Mouse (Mus musculus) kidney, postnatal 0 days (tissue): ENCODE results near the gene Scamp4. TPM values are rescaled to one million over a fixed set of nuclear protein-coding genes. Genes with fewer than 3 reads are reported as not detected.
A peak's percentile ranks its signal among the peaks of the same experiment; 100 is the strongest.

Experiments used
- ATAC-seq: fragments of 200-750 bp; cut with Nextera tagmentation; replicated peaks from 2 replicates; pipeline ENCODE4 v1.8.0; 2017; ENCODE audit warnings: low read depth, moderate number of reproducible peaks, moderate TSS enrichment, moderate library complexity; ENCODE audit not compliant: low FRiP score
- DNase-seq: peaks from one replicate; pipeline ENCODE4 v3.0.0-alpha.2; 2016; ENCODE audit warnings: low spot score
- H3K27ac ChIP-seq: fragments of 300-500 bp; sonication (generic); 2 replicates; pipeline ENCODE4 v1.5.1; 2014; ENCODE audit warnings: mild to moderate bottlenecking
- H3K27me3 ChIP-seq: fragments of 300-500 bp; sonication (generic); 2 replicates; pipeline ENCODE4 v1.6.1; 2014; ENCODE audit warnings: low read length, mixed read lengths; ENCODE audit not compliant: insufficient read depth
- H3K36me3 ChIP-seq: fragments of 300-500 bp; sonication (generic); 2 replicates; pipeline ENCODE4 v1.6.1; 2014; ENCODE audit warnings: low read length, mixed read lengths; ENCODE audit not compliant: insufficient read depth
- H3K4me1 ChIP-seq: fragments of 300-500 bp; sonication (generic); replicated peaks from 2 replicates; pipeline ENCODE4 v1.6.1; 2014; ENCODE audit warnings: antibody characterized with exemption, low read length, mixed read lengths; ENCODE audit not compliant: insufficient read depth
- H3K4me2 ChIP-seq: fragments of 300-500 bp; sonication (generic); 2 replicates; pipeline ENCODE4 v1.6.1; 2014; ENCODE audit warnings: mild to moderate bottlenecking, low read length, moderate library complexity, mixed read lengths
- H3K4me3 ChIP-seq: fragments of 300-500 bp; sonication (generic); replicated peaks from 2 replicates; pipeline ENCODE4 v1.5.1; 2014; ENCODE audit warnings: low read depth, low read length
- H3K9ac ChIP-seq: fragments of 300-500 bp; sonication (generic); 2 replicates; pipeline ENCODE4 v1.6.1; 2014; ENCODE audit warnings: low read depth, low read length
- H3K9me3 ChIP-seq: fragments of 300-500 bp; sonication (generic); replicated peaks from 2 replicates; pipeline ENCODE4 v1.6.1; 2016; ENCODE audit warnings: low read length, inconsistent platforms, mixed read lengths
- CTCF ChIP-seq: IDR thresholded peaks from 2 replicates; pipeline ENCODE4 v1.5.1; 2016; ENCODE audit warnings: antibody characterized with exemption, low read depth, mild to moderate bottlenecking, moderate library complexity
- WGBS: fragments of 180-500 bp; shearing (Covaris S2); extraction: QIAGEN DNeasy Blood & Tissue Kit; methylation state at CpG from one replicate; pipeline ENCODE4 v1.1.7; 2014; 5-methylcytosine and 5-hydroxymethylcytosine counted together
- microRNA-seq: library from miRNA; unstranded; fragments of <30 nt; microRNA quantifications from one replicate; pipeline ENCODE4, GENCODE M21; 2016
- polyA plus RNA-seq: library from polyadenylated mRNA; unstranded; fragments of >200 nt; fragmentation: Nextera tagmentation; extraction: Ambion mirVana; gene quantifications from 2 replicates; pipeline ENCODE4 v1.2.1, GENCODE M21; 2015

The Scamp4 gene
- polyA plus RNA-seq, 1 experiment from 2014 or later = 80.7 TPM

DNA sequence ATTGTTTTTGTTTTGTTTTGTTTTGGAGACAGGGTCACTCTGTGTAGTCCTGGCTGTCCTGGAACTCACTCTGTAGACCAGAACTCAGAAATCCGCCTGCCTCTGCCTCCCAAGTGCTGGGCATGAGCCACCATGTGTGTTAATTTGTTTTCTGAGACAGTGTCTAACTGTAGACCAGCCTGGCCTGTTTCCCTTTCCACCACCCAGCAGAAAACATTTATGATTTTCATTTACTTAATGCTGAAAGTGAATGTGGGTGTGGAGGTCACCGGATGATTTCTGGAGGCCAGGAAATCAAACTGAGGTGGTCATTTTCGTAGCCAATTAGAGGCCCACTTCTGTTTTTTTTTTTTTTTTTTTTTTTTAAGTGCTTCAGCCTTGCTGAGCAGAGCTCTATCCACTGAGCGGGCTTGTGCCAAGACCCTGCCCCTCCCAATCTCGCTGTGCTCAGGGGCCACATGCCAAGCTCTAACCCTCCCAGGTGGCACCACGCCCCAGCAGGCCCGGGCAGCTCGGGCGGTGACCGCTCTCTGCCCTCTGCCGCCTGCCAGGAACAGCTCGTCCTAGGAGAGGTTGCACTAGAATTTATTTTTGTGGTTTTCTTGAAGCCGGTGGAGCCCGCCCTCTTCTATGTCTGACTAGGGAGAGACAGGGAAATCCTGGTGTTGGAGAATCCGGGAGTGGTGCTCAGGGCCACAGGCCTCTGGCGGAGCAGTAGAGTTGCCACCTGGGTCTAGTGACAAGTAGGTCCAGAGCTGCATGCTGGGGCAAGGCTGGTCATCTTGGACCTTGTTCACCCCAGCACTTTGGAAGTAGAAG, 61.7 kb downstream of the Scamp4 start:
- peak overlapping the region; percentile 44 for H3K4me2 ChIP-seq
- ATAC-seq (peak; percentile 77), DNase-seq (peak; percentile 93)
- H3K27me3 ChIP-seq = no peaks in the 10 kb centered on the region
- H3K4me1 ChIP-seq = peaks cover 39% of the 10 kb centered on the region
- TF ChIP-seq CTCF = peak; percentile 12; the same call in 1 of the 2 replicates
- no peaks in the 10 kb centered on the region for H3K9me3 ChIP-seq
- peak overlapping the region; percentile 24; the same call in 1 of the 2 replicates for H3K9ac ChIP-seq
- peaks cover 29% of the 10 kb centered on the region for H3K36me3 ChIP-seq
- H3K4me3 ChIP-seq = 0 out of 2 replicates have a peak overlapping the region, but pooled peaks have one; percentile 11
- WGBS = 8% methylated on average over 16 of the region's 16 CpGs
- peak overlapping the region; percentile 93 for H3K27ac ChIP-seq

- peak; percentile 52 for ATAC-seq
- Histone ChIP-seq H3K9ac (no peak overlapping the region), H3K4me1 (peaks cover 39% of the 10 kb centered on the region), H3K4me3 (0 out of 2 replicates have a peak overlapping the region, but pooled peaks have one; percentile 11), H3K27me3 (no peaks in the 10 kb centered on the region), H3K36me3 (peaks cover 35% of the 10 kb centered on the region), H3K27ac (peak overlapping the region; percentile 93), H3K4me2 (peak overlapping the region; percentile 44), H3K9me3 (no peaks in the 10 kb centered on the region)
- WGBS = 9% methylated on average over 10 of the region's 10 CpGs
- DNase-seq = peak; percentile 85
- no peak for TF ChIP-seq CTCF
These were observed 62.3 kb downstream of the Scamp4 start for GRCm38 (mm10) chr10:80665016-80665380.

Small RNA genes within 50 kb of the gene (microRNA-seq; reads per million reads assigned to microRNA genes)
- not detected for gene Mir6912

Other genes starting within 250 kb of the Scamp4 start
- 0.51 and 1.0 TPM in 2 replicates for gene Plk5, start 246.4 kb upstream of the Scamp4 start, polyA plus RNA-seq
- gene Mex3d, start 215.2 kb upstream of the Scamp4 start, polyA plus RNA-seq = 6.6 and 7.8 TPM in 2 replicates
- gene Mbd3, start 203.3 kb upstream of the Scamp4 start, polyA plus RNA-seq = 163 and 165 TPM in 2 replicates
- 1,117 and 1,253 TPM in 2 replicates for gene Uqcr11, start 196.0 kb upstream of the Scamp4 start, polyA plus RNA-seq
- gene Tcf3, start 169.2 kb upstream of the Scamp4 start, polyA plus RNA-seq = 76.4 and 83.7 TPM in 2 replicates
- gene Onecut3, start 108.0 kb upstream of the Scamp4 start, polyA plus RNA-seq = not detected in 2 replicates
- gene Atp8b3, start 63.7 kb upstream of the Scamp4 start, polyA plus RNA-seq = 0.09 and 0.16 TPM in 2 replicates
- 16.8 and 17.3 TPM in 2 replicates for gene Rexo1, start 41.3 kb upstream of the Scamp4 start, polyA plus RNA-seq
- gene Klf16, start 25.6 kb upstream of the Scamp4 start, polyA plus RNA-seq = 8.1 and 8.8 TPM in 2 replicates
- 104 and 121 TPM in 2 replicates for gene Abhd17a, start 12.5 kb upstream of the Scamp4 start, polyA plus RNA-seq
- gene Adat3, start within 50 bp of the Scamp4 start, polyA plus RNA-seq = 5.0 and 6.1 TPM in 2 replicates
- 1.4 TPM in 2 replicates for gene Gm49322, start 3.1 kb downstream of the Scamp4 start, polyA plus RNA-seq
- gene Csnk1g2, start 20.0 kb downstream of the Scamp4 start, polyA plus RNA-seq = 137 and 139 TPM in 2 replicates
- gene Btbd2, start 54.2 kb downstream of the Scamp4 start, polyA plus RNA-seq = 62.7 and 64.5 TPM in 2 replicates
- 75.8 and 85.5 TPM in 2 replicates for gene Mknk2, start 75.2 kb downstream of the Scamp4 start, polyA plus RNA-seq
- 22.3 and 26.7 TPM in 2 replicates for gene Mob3a, start 99.1 kb downstream of the Scamp4 start, polyA plus RNA-seq
- gene Izumo4, start 99.3 kb downstream of the Scamp4 start, polyA plus RNA-seq = 22.4 and 24.5 TPM in 2 replicates
- 54.2 and 58.3 TPM in 2 replicates for gene Ap3d1, start 139.4 kb downstream of the Scamp4 start, polyA plus RNA-seq
- gene Dot1l, start 152.3 kb downstream of the Scamp4 start, polyA plus RNA-seq = 9.7 and 9.9 TPM in 2 replicates
- 57.1 and 61.9 TPM in 2 replicates for gene Sf3a2, start 195.3 kb downstream of the Scamp4 start, polyA plus RNA-seq
- 83.7 and 86.6 TPM in 2 replicates for gene Plekhj1, start 195.8 kb downstream of the Scamp4 start, polyA plus RNA-seq
- gene Amh, start 202.4 kb downstream of the Scamp4 start, polyA plus RNA-seq = 0.09 TPM in 1 of 2 replicates, not detected in the other
- gene Jsrp1, start 210.6 kb downstream of the Scamp4 start, polyA plus RNA-seq = 4.0 and 4.6 TPM in 2 replicates
- 1,422 and 1,480 TPM in 2 replicates for gene Oaz1, start 223.8 kb downstream of the Scamp4 start, polyA plus RNA-seq
- 0.61 and 0.89 TPM in 2 replicates for gene Lingo3, start 241.2 kb downstream of the Scamp4 start, polyA plus RNA-seq